Mouse (Mus musculus) skeletal muscle tissue, adult 2 months (tissue): ENCODE data around the gene Memo1.

ENCODE experiments used
- DNase-seq: peaks from one replicate; pipeline ENCODE4 v3.0.0-alpha.2; 2012; ENCODE audit warnings: low read depth, low spot score

The Memo1 gene

GRCm38 (mm10) chr17:74294426-74295025 lies 795 bp downstream of the Memo1 start:
- DNase-seq: peak; percentile 66

GRCm38 (mm10) chr17:74293687-74294425 lies 1.5 kb downstream of the Memo1 start:
- DNase-seq: no peak

GRCm38 (mm10) chr17:74291640-74292361 lies 3.5 kb downstream of the Memo1 start:
- DNase-seq: no peak

- no peak for DNase-seq
Observed at GRCm38 (mm10) chr17:74290869-74291268, 4.5 kb downstream of the Memo1 start.

- DNase-seq: no peak
Observed at GRCm38 (mm10) chr17:74290198-74290597, 5.1 kb downstream of the Memo1 start.

- DNase-seq: no peak
Observed at GRCm38 (mm10) chr17:74288626-74289025, 6.7 kb downstream of the Memo1 start.

GRCm38 (mm10) chr17:74286140-74286730 lies 9.1 kb downstream of the Memo1 start:
- DNase-seq: no peak

GRCm38 (mm10) chr17:74285730-74286129 lies 9.6 kb downstream of the Memo1 start:
- DNase-seq: no peak

GRCm38 (mm10) chr17:74284397-74285115 lies 10.8 kb downstream of the Memo1 start:
- DNase-seq: peak; percentile 38

- no peak for DNase-seq
Observed at GRCm38 (mm10) chr17:74282024-74282423, 13.3 kb downstream of the Memo1 start.

- DNase-seq: no peak
Observed at GRCm38 (mm10) chr17:74278966-74279869, 16.1 kb downstream of the Memo1 start.

GRCm38 (mm10) chr17:74274471-74274870 lies 20.9 kb downstream of the Memo1 start:
- DNase-seq: no peak

- DNase-seq: no peak
Observed at GRCm38 (mm10) chr17:74272683-74273205, 22.6 kb downstream of the Memo1 start.

- no peak for DNase-seq
Observed at GRCm38 (mm10) chr17:74271541-74272268, 23.6 kb downstream of the Memo1 start.

GRCm38 (mm10) chr17:74270205-74270604 lies 25.1 kb downstream of the Memo1 start:
- DNase-seq: no peak

GRCm38 (mm10) chr17:74267415-74268180 lies 27.7 kb downstream of the Memo1 start:
- no peak for DNase-seq

- no peak for DNase-seq
Observed at GRCm38 (mm10) chr17:74265636-74266035, 29.7 kb downstream of the Memo1 start.

GRCm38 (mm10) chr17:74265156-74265505 lies 30.2 kb downstream of the Memo1 start:
- no peak for DNase-seq
